Mouse (Mus musculus): ENCODE data around the gene Swi5. TPM values are rescaled to one million over a fixed set of nuclear protein-coding genes. Genes with fewer than 3 reads are reported as not detected.
A peak's percentile ranks its signal among the peaks of the same experiment; 100 is the strongest.

Swi5 gene
- polyA plus RNA-seq, 1 experiment from 2014 or later = 447 TPM

DNA sequence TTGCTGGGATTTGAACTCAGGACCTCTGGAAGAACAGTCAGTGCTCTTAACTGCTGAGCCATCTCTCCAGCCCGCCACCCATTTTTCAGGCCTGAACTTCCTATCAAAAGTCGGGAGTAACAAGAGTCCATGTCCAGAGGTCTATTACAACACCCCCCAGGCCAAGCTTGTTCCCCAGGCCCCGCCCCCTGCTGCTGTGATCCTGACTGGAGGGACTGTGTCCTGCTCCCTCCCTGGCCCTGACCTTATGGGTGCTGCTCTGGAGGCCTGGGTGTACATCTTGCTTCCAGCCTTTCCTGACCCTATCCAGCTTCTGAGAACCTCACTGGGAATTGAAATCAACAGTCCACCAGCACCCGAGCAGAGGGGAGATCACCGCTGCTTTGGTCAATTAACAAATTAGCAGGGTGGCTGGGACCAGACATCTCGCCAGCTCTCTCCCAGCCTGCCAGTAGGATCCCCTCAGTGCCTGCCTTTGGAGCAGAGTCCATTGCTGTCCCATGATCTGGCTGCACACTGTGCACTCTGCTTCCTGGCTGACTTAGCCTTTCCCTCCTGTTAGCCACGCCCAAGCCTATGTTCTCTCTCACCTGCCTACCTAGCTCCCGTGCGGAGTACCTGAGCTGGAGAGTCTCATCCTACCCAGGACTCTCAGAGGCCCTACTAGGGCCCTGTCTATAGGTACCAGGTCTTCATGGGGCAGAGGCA is 33.9 kb upstream of the Swi5 start:
- Histone ChIP-seq H3K4me2 (ENCODE audit: low read length) (no peak overlapping the region), H3K9me3 (ENCODE audit: control insufficient read depth, low read length) (no peaks in the 10 kb centered on the region), H3K36me3 (ENCODE audit: control insufficient read depth, insufficient read depth, low read length) (peaks cover 3% of the 10 kb centered on the region; the same call in 1 of the 2 replicates), H3K9ac (ENCODE audit: low read depth, low read length) (no peak overlapping the region), H3K4me3 (ENCODE audit: low read length) (no peak overlapping the region), H3K27ac (ENCODE audit: low read depth, low read length) (peak overlapping the region; percentile 77), H3K27me3 (replicated peaks; ENCODE audit: control insufficient read depth, insufficient read depth, low read length) (no peaks in the 10 kb centered on the region; the same call in 1 of the 2 replicates), H3K4me1 (ENCODE audit: control insufficient read depth, insufficient read depth, low read depth, low read length) (peaks cover 5% of the 10 kb centered on the region)
- ATAC-seq = no peak
- 70% methylated on average over 9 of the region's 9 CpGs for WGBS

DNA sequence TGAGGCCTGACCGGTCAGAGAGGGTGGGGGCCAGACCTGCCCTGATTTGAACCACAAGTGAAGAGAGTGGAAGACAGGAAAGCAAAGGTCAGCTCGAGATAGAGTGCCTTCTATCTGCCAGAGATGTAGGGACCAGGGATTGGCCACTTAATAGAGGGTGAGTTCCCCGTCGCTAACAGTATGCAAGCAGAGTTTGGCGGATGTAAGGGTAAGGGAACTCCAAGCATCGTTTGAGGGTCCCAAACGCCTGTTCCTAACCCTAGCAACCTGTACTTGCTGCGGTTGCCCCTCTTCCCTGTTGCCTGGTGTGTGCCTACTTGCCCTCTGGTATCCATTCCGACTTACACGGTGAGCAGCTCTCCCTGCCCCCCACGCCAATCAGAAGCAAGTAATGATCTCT is 32.8 kb upstream of the Swi5 start:
- ATAC-seq = no peak
- peaks cover 5% of the 10 kb centered on the region; the same call in 1 of the 2 replicates for H3K36me3 ChIP-seq (ENCODE audit: control insufficient read depth, insufficient read depth, low read length)
- 72% methylated on average over 11 of the region's 11 CpGs for WGBS
- H3K4me1 ChIP-seq (ENCODE audit: control insufficient read depth, insufficient read depth, low read depth, low read length) = peaks cover 5% of the 10 kb centered on the region
- no peaks in the 10 kb centered on the region for H3K9me3 ChIP-seq (ENCODE audit: control insufficient read depth, low read length)
- no peaks in the 10 kb centered on the region; the same call in 1 of the 2 replicates for H3K27me3 ChIP-seq (replicated peaks; ENCODE audit: control insufficient read depth, insufficient read depth, low read length)
- no peak overlapping the region for H3K4me2 ChIP-seq (ENCODE audit: low read length)
- no peak overlapping the region for H3K27ac ChIP-seq (ENCODE audit: low read depth, low read length)
- H3K9ac ChIP-seq (ENCODE audit: low read depth, low read length) = no peak overlapping the region
- no peak overlapping the region for H3K4me3 ChIP-seq (ENCODE audit: low read length)

DNA sequence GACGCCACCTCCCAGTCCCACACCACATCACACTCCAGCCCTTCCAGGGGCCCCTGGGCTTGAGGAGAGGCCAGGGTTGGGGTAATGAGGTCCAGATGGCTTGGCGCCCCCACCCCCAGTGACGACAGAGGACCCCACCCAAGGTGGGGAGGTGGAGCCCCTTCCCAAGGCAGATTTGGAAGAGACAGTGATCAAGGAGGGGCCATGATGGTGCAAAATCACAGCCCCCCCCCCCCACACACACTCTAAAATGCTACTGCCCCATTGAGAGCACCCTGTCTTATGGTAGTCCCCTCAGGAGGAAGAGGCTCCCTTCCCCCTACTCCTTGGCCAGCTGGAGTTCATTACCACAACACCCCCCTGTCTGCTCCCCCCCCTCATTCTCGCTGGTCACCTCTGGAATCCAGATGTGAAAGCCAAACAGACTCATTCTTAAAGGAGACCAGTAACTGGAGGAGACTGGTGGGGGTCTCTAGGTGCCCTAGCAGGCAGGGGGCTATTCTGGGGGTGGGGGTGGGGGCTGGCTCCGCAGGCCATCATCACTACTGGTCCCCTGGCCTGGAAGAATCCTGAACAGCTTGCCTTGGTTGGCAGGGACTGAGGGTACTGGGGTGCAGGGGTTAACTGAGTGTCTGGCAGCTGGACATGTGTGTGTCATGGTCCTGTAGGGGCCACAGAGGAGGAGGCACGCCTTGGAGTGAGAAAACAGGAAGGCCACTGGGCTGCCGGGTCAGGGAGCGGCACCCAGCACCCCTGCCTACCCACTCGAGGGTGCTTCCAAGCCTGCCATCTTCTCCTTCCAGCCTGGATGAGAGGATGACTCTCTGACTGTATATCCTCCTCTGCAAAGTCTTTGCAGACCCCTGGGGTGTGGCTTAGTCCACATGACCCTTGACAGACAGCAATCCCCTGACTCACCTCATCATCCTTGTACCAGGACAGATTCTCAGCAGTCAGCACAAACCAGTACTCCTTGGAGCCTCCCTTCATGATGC is 32.0 kb upstream of the Swi5 start:
- Histone ChIP-seq H3K9me3 (ENCODE audit: control insufficient read depth, low read length) (no peaks in the 10 kb centered on the region), H3K9ac (ENCODE audit: low read depth, low read length) (no peak overlapping the region), H3K4me2 (ENCODE audit: low read length) (no peak overlapping the region), H3K27me3 (replicated peaks; ENCODE audit: control insufficient read depth, insufficient read depth, low read length) (no peaks in the 10 kb centered on the region; the same call in 1 of the 2 replicates), H3K27ac (ENCODE audit: low read depth, low read length) (no peak overlapping the region), H3K36me3 (ENCODE audit: control insufficient read depth, insufficient read depth, low read length) (peaks cover 10% of the 10 kb centered on the region; the same call in 1 of the 2 replicates), H3K4me3 (ENCODE audit: low read length) (no peak overlapping the region), H3K4me1 (ENCODE audit: control insufficient read depth, insufficient read depth, low read depth, low read length) (peaks cover 5% of the 10 kb centered on the region)
- ATAC-seq = no peak
- WGBS = 53% methylated on average over 9 of the region's 9 CpGs

DNA sequence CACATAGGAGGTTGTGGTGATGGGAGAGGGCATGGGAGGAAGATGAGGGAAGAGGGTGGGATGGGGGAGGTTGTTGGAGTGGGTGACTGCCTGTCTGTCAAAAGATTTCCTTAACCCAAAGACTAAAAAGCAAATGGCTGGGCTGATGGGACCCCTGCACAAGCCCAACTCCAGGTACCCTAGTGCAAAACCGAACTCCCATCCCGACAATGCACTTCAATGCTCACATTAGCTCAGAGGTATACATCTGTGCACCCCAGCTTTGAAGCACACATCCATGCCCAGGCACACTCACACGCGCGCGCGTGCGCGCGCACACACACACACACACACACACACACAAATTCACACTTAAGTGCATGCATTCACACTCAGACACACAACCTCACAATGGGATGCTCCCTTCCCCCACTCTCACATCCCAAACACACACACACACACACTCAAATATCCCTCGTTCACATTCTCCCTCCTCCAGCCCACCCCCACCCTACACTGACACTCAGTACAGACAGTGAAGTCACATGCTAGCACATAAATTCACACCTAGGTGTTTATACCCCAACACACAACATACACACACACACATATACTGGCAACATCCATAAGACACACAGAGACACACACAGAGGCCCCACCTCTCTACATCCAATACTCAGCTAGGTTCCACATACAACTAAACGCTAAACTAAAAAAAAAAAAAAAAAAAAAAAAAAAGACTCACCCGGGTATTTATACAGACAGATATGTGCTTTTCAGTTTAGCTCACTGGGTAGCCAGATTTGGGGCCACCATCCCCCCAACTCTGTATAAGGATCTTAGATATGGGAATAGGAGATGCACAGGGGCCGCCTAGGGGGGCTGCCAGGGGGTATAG is 31.1 kb upstream of the Swi5 start:
- H3K27me3 ChIP-seq (replicated peaks; ENCODE audit: control insufficient read depth, insufficient read depth, low read length) = no peaks in the 10 kb centered on the region; the same call in 1 of the 2 replicates
- H3K36me3 ChIP-seq (ENCODE audit: control insufficient read depth, insufficient read depth, low read length) = peaks cover 13% of the 10 kb centered on the region; the same call in 1 of the 2 replicates
- no peaks in the 10 kb centered on the region for H3K9me3 ChIP-seq (ENCODE audit: control insufficient read depth, low read length)
- H3K4me2 ChIP-seq (ENCODE audit: low read length) = peak overlapping the region; percentile 42
- H3K27ac ChIP-seq (ENCODE audit: low read depth, low read length) = no peak overlapping the region
- H3K4me3 ChIP-seq (ENCODE audit: low read length) = no peak overlapping the region; the same call in 1 of the 2 replicates
- H3K9ac ChIP-seq (ENCODE audit: low read depth, low read length) = no peak overlapping the region
- WGBS = 77% methylated on average over 14 of the region's 14 CpGs
- ATAC-seq = no peak
- peaks cover 5% of the 10 kb centered on the region for H3K4me1 ChIP-seq (ENCODE audit: control insufficient read depth, insufficient read depth, low read depth, low read length)

DNA sequence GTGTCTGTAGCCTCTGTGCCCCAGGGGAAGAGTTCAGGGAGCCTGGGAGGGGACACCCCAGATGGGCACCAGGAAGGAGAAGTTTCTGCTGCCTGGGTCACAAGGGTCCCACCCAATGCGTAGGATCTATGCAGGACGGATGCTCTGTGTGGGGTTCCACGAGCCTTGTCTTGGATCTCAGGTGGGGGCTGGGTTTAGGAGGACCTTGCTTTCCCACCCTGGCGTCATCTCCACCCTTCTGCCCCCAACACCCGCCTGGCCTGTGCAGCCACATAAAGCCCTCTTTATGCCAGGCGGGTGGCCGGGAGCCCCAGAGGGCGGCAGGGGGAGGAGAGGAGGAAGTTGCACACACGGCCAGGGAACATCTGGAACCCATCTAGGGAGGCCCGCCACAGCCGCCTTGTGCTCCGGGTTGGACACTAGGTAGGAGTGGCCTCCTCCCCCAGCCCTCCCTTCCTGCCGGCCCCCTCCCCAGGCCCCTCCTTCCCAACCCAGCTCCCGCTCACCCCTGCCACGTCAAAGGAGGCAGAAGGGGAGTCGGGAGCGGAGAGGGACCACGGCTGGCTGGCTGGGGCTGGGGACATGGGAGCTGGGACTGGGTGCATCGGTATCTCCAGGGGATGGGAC is 30.0 kb upstream of the Swi5 start:
- Histone ChIP-seq H3K4me3 (ENCODE audit: low read length) (no peak overlapping the region; the same call in 1 of the 2 replicates), H3K9ac (ENCODE audit: low read depth, low read length) (0 out of 2 replicates have a peak overlapping the region, but pooled peaks have one; percentile 7)
- ATAC-seq = peak; percentile 32

DNA sequence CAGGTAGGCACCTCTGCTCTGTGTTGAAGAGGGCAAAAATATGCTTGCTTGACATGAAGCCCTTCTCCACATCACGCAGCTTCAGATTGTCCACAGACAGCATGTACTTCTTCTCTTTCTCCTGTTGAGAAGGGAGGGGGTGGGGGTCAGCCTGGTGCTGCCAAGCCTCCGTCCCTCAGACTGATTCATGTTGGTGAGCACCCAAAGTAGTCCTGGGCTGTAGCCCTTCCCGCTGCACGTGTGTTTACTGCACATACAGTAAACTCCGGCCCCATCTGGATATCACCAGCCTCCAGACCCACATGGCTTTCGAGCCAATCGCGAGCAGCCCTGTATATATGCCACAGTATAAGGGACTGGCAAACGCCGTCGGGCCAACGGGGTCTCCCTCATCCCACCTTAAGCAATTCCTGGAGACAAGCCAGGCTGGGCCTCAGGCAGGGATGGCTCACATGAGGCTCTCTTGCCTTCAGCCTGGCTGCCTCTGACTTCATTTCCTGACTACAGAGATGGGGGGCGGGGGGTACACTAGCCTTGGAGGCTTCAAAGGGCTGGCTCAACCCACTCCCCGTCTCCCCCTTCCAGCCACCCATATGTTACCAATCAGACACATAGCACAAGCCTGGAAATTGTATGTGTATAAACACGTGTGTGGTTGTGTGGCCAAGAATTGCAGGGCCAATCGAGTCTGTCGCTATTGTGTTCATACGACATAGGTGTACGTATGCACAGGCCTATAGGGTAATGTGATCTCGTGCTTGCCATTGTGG is 29.2 kb upstream of the Swi5 start:
- no peaks in the 10 kb centered on the region for H3K9me3 ChIP-seq (ENCODE audit: control insufficient read depth, low read length)
- H3K4me2 ChIP-seq (ENCODE audit: low read length) = no peak overlapping the region
- peaks cover 2% of the 10 kb centered on the region for H3K4me1 ChIP-seq (ENCODE audit: control insufficient read depth, insufficient read depth, low read depth, low read length)
- H3K4me3 ChIP-seq (ENCODE audit: low read length) = no peak overlapping the region
- WGBS = 67% methylated on average over 20 of the region's 20 CpGs
- no peak for ATAC-seq
- peaks cover 13% of the 10 kb centered on the region; the same call in 1 of the 2 replicates for H3K36me3 ChIP-seq (ENCODE audit: control insufficient read depth, insufficient read depth, low read length)
- H3K9ac ChIP-seq (ENCODE audit: low read depth, low read length) = no peak overlapping the region
- no peaks in the 10 kb centered on the region; the same call in 1 of the 2 replicates for H3K27me3 ChIP-seq (replicated peaks; ENCODE audit: control insufficient read depth, insufficient read depth, low read length)
- H3K27ac ChIP-seq (ENCODE audit: low read depth, low read length) = peak overlapping the region; percentile 20; the same call in 1 of the 2 replicates

More for the DNA sequence above, 30.0 kb upstream of the Swi5 start:
- Histone ChIP-seq H3K9me3 (ENCODE audit: control insufficient read depth, low read length) (no peaks in the 10 kb centered on the region), H3K27ac (ENCODE audit: low read depth, low read length) (no peak overlapping the region), H3K36me3 (ENCODE audit: control insufficient read depth, insufficient read depth, low read length) (peaks cover 13% of the 10 kb centered on the region; the same call in 1 of the 2 replicates), H3K27me3 (replicated peaks; ENCODE audit: control insufficient read depth, insufficient read depth, low read length) (no peaks in the 10 kb centered on the region; the same call in 1 of the 2 replicates), H3K4me2 (ENCODE audit: low read length) (peak overlapping the region; percentile 42), H3K4me1 (ENCODE audit: control insufficient read depth, insufficient read depth, low read depth, low read length) (peaks cover 5% of the 10 kb centered on the region)
- 16% methylated on average over 15 of the region's 19 CpGs for WGBS

DNA sequence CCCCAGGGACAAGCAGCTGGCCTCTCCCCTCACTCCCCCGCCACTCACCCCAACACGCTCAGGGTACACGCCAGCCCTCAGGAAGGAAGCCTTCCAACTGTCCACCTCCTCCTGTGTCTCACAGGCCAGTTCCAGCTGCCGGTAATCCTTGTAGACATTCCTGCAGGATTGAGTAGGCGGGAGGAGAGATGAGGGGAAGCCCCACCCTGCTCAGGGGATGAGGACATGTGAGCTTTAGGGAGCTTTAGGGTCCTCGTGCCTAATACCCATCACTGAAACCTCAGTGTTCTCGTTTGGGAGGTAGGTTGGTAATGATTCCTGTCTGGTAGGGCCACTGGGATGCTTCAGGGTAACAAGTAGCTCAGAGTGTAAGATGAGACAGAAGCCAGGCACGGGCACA is 27.9 kb upstream of the Swi5 start:
- no peaks in the 10 kb centered on the region; the same call in 1 of the 2 replicates for H3K27me3 ChIP-seq (replicated peaks; ENCODE audit: control insufficient read depth, insufficient read depth, low read length)
- H3K36me3 ChIP-seq (ENCODE audit: control insufficient read depth, insufficient read depth, low read length) = peaks cover 13% of the 10 kb centered on the region; the same call in 1 of the 2 replicates
- no peak overlapping the region for H3K27ac ChIP-seq (ENCODE audit: low read depth, low read length)
- H3K4me3 ChIP-seq (ENCODE audit: low read length) = no peak overlapping the region
- 36% methylated on average over 8 of the region's 8 CpGs for WGBS
- H3K4me2 ChIP-seq (ENCODE audit: low read length) = no peak overlapping the region
- no peak overlapping the region for H3K9ac ChIP-seq (ENCODE audit: low read depth, low read length)
- no peak for ATAC-seq
- H3K4me1 ChIP-seq (ENCODE audit: control insufficient read depth, insufficient read depth, low read depth, low read length) = peaks cover 8% of the 10 kb centered on the region
- H3K9me3 ChIP-seq (ENCODE audit: control insufficient read depth, low read length) = no peaks in the 10 kb centered on the region
